Mouse (Mus musculus) CH12.LX (cell line): ENCODE results near the gene Hoxd8. TPM values are rescaled to one million over a fixed set of nuclear protein-coding genes. Genes with fewer than 3 reads are reported as not detected.

Experiments used
- DNase-seq: peaks from one replicate; pipeline ENCODE4 v3.0.0-alpha.2; 2013; ENCODE audit errors: extremely low read depth
- H3K27ac ChIP-seq: 2 replicates; pipeline ENCODE4 v1.5.1; 2012; ENCODE audit warnings: low read depth, mild to moderate bottlenecking, control low read depth, moderate library complexity; ENCODE audit not compliant: insufficient read depth
- H3K27me3 ChIP-seq: replicated peaks from 2 replicates; pipeline ENCODE3; 2012; ENCODE audit warnings: inconsistent platforms
- H3K36me3 ChIP-seq, 2 experiments: replicated peaks in 1 of 2; 2 replicates each; pipeline versions ENCODE3 to v1.6.1; 2012; ENCODE audit warnings: inconsistent platforms in 1 of 2, low read length in 1 of 2, mild to moderate bottlenecking in 1 of 2, mixed read lengths in 1 of 2, moderate library complexity in 1 of 2; ENCODE audit not compliant: control insufficient read depth in 1 of 2, insufficient read depth in 1 of 2
- H3K4me1 ChIP-seq, 2 experiments: 2 replicates each; pipeline ENCODE4 v1.6.1; 2012; ENCODE audit warnings: inconsistent platforms in 1 of 2, moderate library complexity in 1 of 2; ENCODE audit not compliant: insufficient read depth in 2 of 2, control insufficient read depth in 1 of 2
- H3K4me2 ChIP-seq: 2 replicates; pipeline ENCODE4 v1.6.1; 2012; ENCODE audit warnings: low read depth, mild to moderate bottlenecking, control low read depth; ENCODE audit not compliant: poor library complexity, insufficient read depth, severe bottlenecking
- H3K4me3 ChIP-seq, 3 experiments: fragments of 150-350 bp in 1 of 3; sonication (generic) in 1 of 3; replicated peaks in 1 of 3; 2 replicates each; pipeline versions ENCODE3 to v1.5.1; 2011 to 2012; ENCODE audit warnings: low read depth in 2 of 3, low read length in 2 of 3, mild to moderate bottlenecking in 2 of 3, moderate library complexity in 2 of 3, control low read depth in 1 of 3, improper control_type of control experiment in 1 of 3, inconsistent platforms in 1 of 3, mixed read lengths in 1 of 3; ENCODE audit not compliant: poor library complexity in 1 of 3
- H3K79me2 ChIP-seq: replicated peaks from 2 replicates; pipeline ENCODE4 v1.6.1; 2012; ENCODE audit warnings: mild to moderate bottlenecking, moderate library complexity; ENCODE audit not compliant: control insufficient read depth, poor library complexity, insufficient read depth, severe bottlenecking; ENCODE audit errors: extremely low read depth
- H3K9ac ChIP-seq: 2 replicates; pipeline ENCODE4 v1.6.1; 2012; ENCODE audit warnings: low read depth, mild to moderate bottlenecking, control low read depth, moderate library complexity; ENCODE audit not compliant: insufficient read depth
- H3K9me3 ChIP-seq: replicated peaks from 2 replicates; pipeline ENCODE3; 2012; ENCODE audit warnings: low read length, inconsistent platforms, mixed read lengths
- BHLHE40 ChIP-seq: IDR thresholded peaks from 2 replicates; pipeline ENCODE4 v1.6.1; 2011; ENCODE audit warnings: mild to moderate bottlenecking, low read depth, low read length, improper control_type of control experiment
- CHD1 ChIP-seq: IDR thresholded peaks from 2 replicates; pipeline ENCODE4 v1.6.1; 2012; ENCODE audit warnings: low read depth, low read length, improper control_type of control experiment, inconsistent platforms
- CHD2 ChIP-seq: IDR thresholded peaks from 2 replicates; pipeline ENCODE4 v1.6.1; 2011; ENCODE audit warnings: low read length, improper control_type of control experiment
- E2F4 ChIP-seq: IDR thresholded peaks from 2 replicates; pipeline ENCODE4 v1.6.1; 2011; ENCODE audit warnings: low read depth, low read length, improper control_type of control experiment; ENCODE audit not compliant: insufficient replicate concordance
- EP300 ChIP-seq: IDR thresholded peaks from 2 replicates; pipeline ENCODE4 v1.6.1; 2011; ENCODE audit warnings: low read length, improper control_type of control experiment
- KAT2A ChIP-seq: IDR thresholded peaks from 2 replicates; pipeline ENCODE4 v1.6.1; 2012; ENCODE audit warnings: low read length, improper control_type of control experiment, inconsistent platforms; ENCODE audit not compliant: insufficient replicate concordance
- MEF2A ChIP-seq: IDR thresholded peaks from 2 replicates; pipeline ENCODE4 v1.6.1; 2014; ENCODE audit warnings: low read depth, mild to moderate bottlenecking, inconsistent platforms, low read length, improper control_type of control experiment, borderline replicate concordance
- MXI1 ChIP-seq: IDR thresholded peaks from 2 replicates; pipeline ENCODE4 v1.6.1; 2011; ENCODE audit warnings: mild to moderate bottlenecking, low read depth, low read length, improper control_type of control experiment
- MYC ChIP-seq: IDR thresholded peaks from 2 replicates; pipeline ENCODE4 v1.6.1; 2011; ENCODE audit warnings: low read depth, mild to moderate bottlenecking, improper control_type of control experiment, low read length
- NELFE ChIP-seq: IDR thresholded peaks from 2 replicates; pipeline ENCODE4 v1.6.1; 2011; ENCODE audit warnings: low read depth, low read length, improper control_type of control experiment
- NRF1 ChIP-seq: IDR thresholded peaks from 2 replicates; pipeline ENCODE4 v1.6.1; 2014; ENCODE audit warnings: low read depth, mild to moderate bottlenecking, inconsistent platforms, low read length, improper control_type of control experiment, moderate library complexity
- POLR2A ChIP-seq: IDR thresholded peaks from 2 replicates; pipeline ENCODE4 v1.6.1; 2011; ENCODE audit warnings: low read depth, mild to moderate bottlenecking, improper control_type of control experiment, low read length
- POLR2AphosphoS2 ChIP-seq: IDR thresholded peaks from 2 replicates; pipeline ENCODE4 v1.6.1; 2011; ENCODE audit warnings: low read depth, low read length, improper control_type of control experiment
- USF1 ChIP-seq: IDR thresholded peaks from 2 replicates; pipeline ENCODE4 v1.6.1; 2014; ENCODE audit warnings: low read depth, mild to moderate bottlenecking, inconsistent platforms, low read length, improper control_type of control experiment
- USF2 ChIP-seq: conservative IDR thresholded peaks from 2 replicates; pipeline ENCODE4 v1.6.1; 2011; ENCODE audit warnings: low read depth, low read length, improper control_type of control experiment
- ZKSCAN1 ChIP-seq: IDR thresholded peaks from 2 replicates; pipeline ENCODE4 v1.6.1; 2012; ENCODE audit warnings: low read depth, inconsistent platforms, low read length, improper control_type of control experiment, borderline replicate concordance
- dilution Hi-C: fragments of 300-500 bp; cut with MboI; formaldehyde crosslinking; loops from 2 replicates; pipeline ENCODE4 v1.14.3; 2020; ENCODE audit warnings: low sequenced_read_pairs; ENCODE audit not compliant: extremely low pct_unique_long_range_greater_than_20kb, extremely low pct_ligation_motif_present
- in situ Hi-C: fragments of 300-500 bp; cut with MboI; formaldehyde crosslinking; loops from 3 replicates; pipeline ENCODE4 v1.14.3; 2019; ENCODE audit warnings: low sequenced_read_pairs, low pct_ligation_motif_present, low pct_unique_long_range_greater_than_20kb, mixed read lengths
- polyA plus RNA-seq: library from polyadenylated mRNA; unstranded; fragments of >175 nt; gene quantifications from 2 replicates; pipeline ENCODE4 v1.2.1, GENCODE M21; 2012; ENCODE audit warnings: low read depth; ENCODE audit not compliant: insufficient read length
- total RNA-seq, 2 experiments: library from RNA; depleted of rRNA; stranded (reverse); fragments of 300-350 nt in 1 of 2; fragments of >200 nt in 1 of 2; gene quantifications; 2 replicates each; pipeline ENCODE4 v1.2.3; 2012 to 2014

Hoxd8 gene
- total and polyA plus RNA-seq, 3 experiments = 0.20 to 0.31 TPM; not detected in 1

DNA sequence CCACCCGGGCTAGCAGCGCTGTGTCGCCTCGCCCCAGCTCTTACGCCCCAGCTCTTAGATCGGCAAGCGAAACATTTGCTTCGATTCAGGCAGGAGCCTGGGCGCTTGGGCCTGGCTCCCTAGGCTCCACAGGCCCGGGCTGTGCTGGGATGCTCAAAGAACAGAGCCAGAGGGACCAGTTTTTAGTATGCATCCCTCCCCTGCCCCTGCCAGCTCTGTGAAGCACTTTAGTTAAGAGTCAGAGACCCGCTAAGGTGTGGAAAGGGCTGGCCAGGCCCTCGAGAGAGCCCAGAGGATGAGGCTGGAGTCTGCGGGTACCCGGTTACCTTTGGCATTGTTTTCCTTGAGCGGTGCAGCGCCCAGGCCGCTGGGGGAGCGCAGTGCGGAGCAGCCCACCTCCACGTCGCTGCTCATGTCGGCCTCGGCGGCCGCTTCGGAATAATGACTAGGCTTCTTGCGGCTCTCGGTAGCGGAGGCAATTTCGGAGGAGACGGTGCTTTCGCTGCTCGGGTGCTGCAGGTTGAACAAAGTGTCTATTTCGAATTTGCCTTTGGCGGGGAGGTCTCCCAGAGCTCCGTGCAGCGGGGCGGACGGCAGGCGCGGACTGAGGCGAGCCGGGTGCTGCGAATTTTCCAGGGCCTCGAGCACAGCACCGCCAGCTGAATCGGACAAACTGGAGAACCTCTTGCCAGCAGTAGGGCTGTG, 45.6 kb upstream of the Hoxd8 start:
- H3K9ac ChIP-seq = no peak overlapping the region
- no peaks in the 10 kb centered on the region for H3K27me3 ChIP-seq
- in situ Hi-C loops (loop anchor here (25.0 kb wide), 1 partner anchor 1072 kb away; the partner anchor contains the start of gene Chrna1), dilution Hi-C loops (no loop called here)
- H3K27ac ChIP-seq = no peak overlapping the region
- no peak for TF ChIP-seq MEF2A
- TF ChIP-seq MXI1 = no peak
- TF ChIP-seq ZKSCAN1 = no peak
- TF ChIP-seq EP300 = no peak
- no peak for TF ChIP-seq POLR2AphosphoS2
- no peak for TF ChIP-seq CHD2
- TF ChIP-seq CHD1 = no peak
- no peak for TF ChIP-seq KAT2A
- no peak for TF ChIP-seq USF2
- no peak for DNase-seq
- H3K9me3 ChIP-seq = peaks cover 38% of the 10 kb centered on the region
- H3K79me2 ChIP-seq = no peaks in the 10 kb centered on the region
- H3K4me2 ChIP-seq = no peak overlapping the region
- H3K4me3 ChIP-seq = no peak overlapping the region
- peaks cover 0 to 5% of the 10 kb centered on the region in 2 experiments; a peak in 2 of 4 replicates for H3K4me1 ChIP-seq
- no peaks in the 10 kb centered on the region for H3K36me3 ChIP-seq

DNA sequence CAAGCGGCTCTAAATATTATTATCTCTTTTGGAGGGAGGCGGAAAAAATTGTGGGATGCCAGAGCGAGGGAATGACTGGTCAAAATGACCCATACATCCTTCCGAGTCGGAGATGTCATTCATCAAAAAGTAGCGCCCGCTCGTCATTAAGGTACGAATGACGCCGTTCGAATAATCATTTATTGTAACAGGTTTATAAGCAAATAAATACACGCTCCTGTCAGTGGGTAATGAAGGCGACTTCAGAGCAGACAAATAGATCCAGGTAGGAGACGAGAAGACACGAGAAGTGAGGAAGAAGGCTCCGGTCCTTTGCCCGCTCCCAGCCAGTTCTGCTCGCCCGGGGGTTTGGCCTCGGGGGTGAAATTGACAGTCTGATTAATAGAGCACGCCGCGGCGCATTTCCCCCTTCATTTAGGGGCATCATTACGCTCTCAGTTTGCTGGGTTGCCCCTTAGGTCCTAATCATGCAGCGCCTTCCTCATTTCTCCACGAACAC, 44.9 kb upstream of the Hoxd8 start, which contains the start of gene Evx2:
Gene Evx2 (minus strand): TSS at position 51 of the 499 bp plus-strand sequence.
- H3K27me3 ChIP-seq = no peaks in the 10 kb centered on the region
- no peak within 1 kb of the TSS for H3K9ac ChIP-seq
- in situ Hi-C loops (loop anchor here (10.0 to 25.0 kb wide), 3 partner anchors 365 to 1072 kb away; partner anchors contain the start of gene Chrna1), dilution Hi-C loops (no loop called here)
- H3K9me3 ChIP-seq = peaks cover 38% of the 10 kb centered on the region
- no peak within 1 kb of the TSS for H3K4me2 ChIP-seq
- H3K27ac ChIP-seq = no peak within 1 kb of the TSS
- no peaks in the 10 kb centered on the region for H3K36me3 ChIP-seq
- no peak for DNase-seq
- H3K4me1 ChIP-seq = peaks cover 0 to 5% of the 10 kb centered on the region in 2 experiments; a peak in 2 of 4 replicates
- H3K79me2 ChIP-seq = no peaks in the 10 kb centered on the region
- H3K4me3 ChIP-seq = no peak within 1 kb of the TSS
- TF ChIP-seq POLR2AphosphoS2 (no peak), BHLHE40 (no peak), NRF1 (no peak), ZKSCAN1 (no peak), MEF2A (no peak), MYC (no peak), NELFE (no peak), E2F4 (no peak), USF1 (no peak), USF2 (no peak), KAT2A (no peak), POLR2A (no peak)
